Mouse (Mus musculus) B cell, adult (primary cell): ENCODE measurements around the gene Pdpn. TPM values are rescaled to one million over a fixed set of nuclear protein-coding genes. Genes with fewer than 3 reads are reported as not detected.

ENCODE experiments used
- total RNA-seq: library from RNA; stranded (reverse); gene quantifications from 4 replicates; pipeline ENCODE4 v1.2.4, GENCODE M21; 2023; ENCODE audit not compliant: inconsistent age

Pdpn gene
- not detected in 4 replicates for total RNA-seq

DNA sequence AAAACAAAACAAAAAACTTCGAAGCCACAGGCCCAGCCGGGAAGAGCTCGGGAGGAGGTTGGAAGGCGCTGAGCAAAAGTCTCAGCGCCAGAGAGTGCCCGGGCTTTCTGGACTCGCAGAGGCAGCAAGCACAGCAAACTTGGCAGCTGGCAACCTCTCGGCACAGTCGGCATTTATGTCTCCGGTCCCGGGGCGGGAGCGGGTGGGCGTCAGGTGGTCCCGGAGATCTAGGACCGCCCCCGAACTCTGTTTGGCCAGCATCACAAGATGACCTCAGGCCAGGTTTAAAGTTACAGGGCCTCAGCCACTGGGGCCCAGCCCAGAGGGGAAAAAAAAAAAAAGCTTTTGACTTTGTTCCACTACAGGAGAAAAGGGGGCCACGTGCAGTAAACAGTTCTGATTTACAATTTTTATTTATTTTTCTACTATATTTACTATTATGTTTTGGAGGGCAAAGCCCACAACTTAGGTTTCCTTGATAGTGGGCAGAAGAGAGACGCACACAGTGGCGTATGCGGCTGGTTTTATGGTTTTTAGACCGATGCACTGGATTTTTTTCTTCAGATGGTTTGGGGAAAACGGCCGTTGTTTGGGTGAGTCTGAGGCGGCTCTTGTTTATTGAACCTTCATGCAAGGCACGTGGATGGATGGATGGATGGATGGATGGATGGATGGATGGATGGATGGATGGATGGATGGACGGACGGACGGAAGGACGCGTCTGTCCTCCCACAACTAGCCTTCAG lies at the start of gene Pdpn:
Gene Pdpn (minus strand): TSS at position 240 of the 746 bp plus-strand sequence.

Other genes starting within 250 kb of the Pdpn start
- 72.2 to 78.3 TPM (median 77.7 TPM) in 4 replicates for gene Prdm2, start 86.6 kb downstream of the Pdpn start, total RNA-seq
- not detected in 4 replicates for gene Lrrc38, start 50.2 kb upstream of the Pdpn start, total RNA-seq
- gene Pramel1, start 94.9 kb upstream of the Pdpn start, total RNA-seq = not detected in 4 replicates
- 58.5 to 72.0 TPM (median 67.7 TPM) in 4 replicates for gene Pramef8, start 112.9 kb upstream of the Pdpn start, total RNA-seq
- not detected in 4 replicates for gene Oog4, start 150.8 kb upstream of the Pdpn start, total RNA-seq
- gene Gm13043, start 211.8 kb upstream of the Pdpn start, total RNA-seq = not detected in 4 replicates
- not detected in 4 replicates for gene Gm13040, start 236.4 kb upstream of the Pdpn start, total RNA-seq